Mouse (Mus musculus): Measurements from ENCODE around the gene Ephb3.
"Not testable (repeated sequence)": the region's sequence is repeated elsewhere in the genome, so short reads cannot be mapped to it uniquely, and the experiment has no call there.

Ephb3 gene

GRCm38 (mm10) chr16:21204367-21205092 is at the start of gene Ephb3:
Ephb3 (plus strand) TSS chr16:21204755.
- DNase-seq = peak; percentile 99

DNA sequence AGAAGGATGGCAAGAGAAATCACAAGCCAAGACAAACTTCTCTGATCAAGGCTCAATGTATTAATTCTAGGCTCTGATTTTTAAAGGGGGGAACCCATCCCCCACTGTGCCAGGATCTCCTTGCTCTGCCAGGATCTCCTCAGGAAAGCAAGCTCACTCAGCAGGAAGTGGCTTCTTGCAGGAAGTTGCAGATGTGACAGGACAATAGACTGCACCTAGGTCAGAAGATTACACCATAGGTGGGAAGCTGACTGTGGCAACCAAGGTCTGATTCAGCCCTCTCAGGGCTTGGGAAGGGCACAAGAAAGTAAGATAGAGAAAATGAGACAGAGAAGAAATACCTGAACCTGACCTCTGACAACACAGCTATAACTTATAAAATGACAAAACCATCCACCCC is 48.3 kb upstream of the Ephb3 start:
- DNase-seq = peak; percentile 2

- DNase-seq = not testable (repeated sequence)
These were observed 45.3 kb upstream of the Ephb3 start for GRCm38 (mm10) chr16:21159226-21159625.

DNA sequence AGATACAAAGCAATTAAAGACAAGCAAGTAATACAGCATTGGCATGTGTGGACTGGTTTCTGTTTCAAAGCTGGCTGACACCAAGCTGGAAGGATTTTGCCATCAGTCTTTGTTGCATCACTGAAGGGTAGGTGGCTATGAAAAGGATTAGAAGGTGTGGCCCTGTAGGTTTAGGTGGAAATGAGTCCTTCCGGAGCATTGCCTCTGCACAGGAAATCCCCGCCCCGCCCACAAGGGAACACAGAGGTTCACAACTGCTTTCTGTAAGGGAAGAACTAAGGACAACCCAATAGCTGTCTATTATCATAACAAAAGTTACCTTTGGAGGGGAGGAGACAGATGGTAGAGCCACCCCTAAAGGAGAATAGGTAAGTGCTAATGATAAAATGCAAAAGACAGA is 41.1 kb upstream of the Ephb3 start:
- DNase-seq = not testable (repeated sequence)

- not testable (repeated sequence) for DNase-seq
These were observed 39.0 kb upstream of the Ephb3 start for GRCm38 (mm10) chr16:21165343-21166220.

GRCm38 (mm10) chr16:21168730-21169129 is 35.8 kb upstream of the Ephb3 start:
- DNase-seq = no peak

DNA sequence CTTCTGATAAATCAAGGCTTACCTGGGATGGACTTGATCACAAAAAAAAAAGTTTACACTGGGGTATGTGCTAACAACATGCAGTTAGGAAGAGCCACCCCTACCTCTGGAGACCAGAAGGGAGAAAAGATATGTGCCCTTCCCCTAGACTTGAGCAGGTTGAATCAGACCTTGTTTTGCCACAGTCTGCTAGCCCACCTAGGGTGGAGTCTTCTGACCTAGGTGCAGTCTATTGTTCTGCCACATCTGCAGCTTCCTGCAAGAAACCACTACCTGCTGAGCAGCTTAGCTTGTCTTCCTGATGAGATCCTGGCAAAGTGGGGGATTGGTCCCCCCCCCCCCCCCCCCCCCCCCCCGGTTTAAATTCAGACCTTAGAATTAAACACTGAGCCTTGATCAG is 29.3 kb upstream of the Ephb3 start:
- DNase-seq = no peak

DNA sequence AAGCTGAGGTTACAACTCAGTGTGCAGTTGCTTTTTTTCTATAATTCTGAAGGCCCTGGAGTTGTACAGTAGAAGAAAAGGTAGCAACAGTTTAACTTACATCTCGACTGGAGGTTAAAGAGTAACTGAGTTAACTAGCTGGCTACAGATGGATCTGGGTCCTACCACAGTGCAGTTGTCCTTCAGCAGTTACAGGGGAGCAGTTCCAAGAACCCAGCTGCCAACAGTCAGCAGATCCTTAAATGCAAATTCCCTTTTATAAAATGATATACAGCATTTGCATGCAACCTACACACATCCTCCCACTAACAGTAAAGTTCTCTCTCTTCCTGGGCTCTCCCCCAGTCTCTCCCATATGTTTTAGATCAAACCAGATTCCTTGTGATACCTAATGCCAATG is 22.4 kb upstream of the Ephb3 start:
- DNase-seq = peak; percentile 45

GRCm38 (mm10) chr16:21184697-21185096 is 19.9 kb upstream of the Ephb3 start:
- DNase-seq = no peak

DNA sequence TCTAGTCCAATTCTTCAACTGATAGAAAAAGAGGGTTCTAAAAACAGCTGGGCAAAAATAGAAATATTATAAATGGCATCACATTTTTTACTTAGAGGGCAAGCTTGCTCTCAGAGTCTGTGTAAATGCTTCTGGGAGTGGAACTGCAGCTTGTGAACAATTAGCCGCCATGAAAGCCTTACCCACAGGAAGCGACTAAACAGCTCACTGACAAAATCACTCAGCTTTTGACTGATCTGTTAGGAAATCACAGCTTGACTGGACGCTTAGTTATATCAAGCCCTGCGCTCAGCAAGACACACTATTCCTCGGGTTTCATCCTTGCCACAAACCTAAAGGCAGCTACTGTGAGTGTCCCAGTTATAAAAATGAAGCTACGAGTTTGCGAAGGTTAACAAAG is 17.0 kb upstream of the Ephb3 start:
- no peak for DNase-seq

GRCm38 (mm10) chr16:21188345-21188744 is 16.2 kb upstream of the Ephb3 start:
- no peak for DNase-seq

DNA sequence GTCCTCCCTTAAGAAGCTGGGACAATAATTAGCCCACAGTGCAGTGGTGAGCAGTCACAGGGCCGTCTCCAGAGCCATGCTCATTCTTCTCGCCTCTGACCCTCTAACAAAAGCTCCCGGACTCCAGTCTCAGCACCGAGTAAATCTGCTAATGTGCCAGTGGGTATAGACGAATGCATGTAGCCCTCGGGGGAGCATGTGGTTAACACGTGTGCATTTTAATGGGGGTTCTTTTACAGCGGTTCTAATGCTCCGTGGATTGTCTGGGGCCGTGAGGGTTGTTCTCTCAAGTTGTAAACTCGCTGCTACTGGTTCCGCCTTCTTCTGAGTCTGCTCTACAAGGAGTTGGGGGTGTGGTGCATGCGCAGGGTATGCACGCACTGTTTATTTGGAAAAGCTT is 13.0 kb upstream of the Ephb3 start:
- DNase-seq = no peak

DNA sequence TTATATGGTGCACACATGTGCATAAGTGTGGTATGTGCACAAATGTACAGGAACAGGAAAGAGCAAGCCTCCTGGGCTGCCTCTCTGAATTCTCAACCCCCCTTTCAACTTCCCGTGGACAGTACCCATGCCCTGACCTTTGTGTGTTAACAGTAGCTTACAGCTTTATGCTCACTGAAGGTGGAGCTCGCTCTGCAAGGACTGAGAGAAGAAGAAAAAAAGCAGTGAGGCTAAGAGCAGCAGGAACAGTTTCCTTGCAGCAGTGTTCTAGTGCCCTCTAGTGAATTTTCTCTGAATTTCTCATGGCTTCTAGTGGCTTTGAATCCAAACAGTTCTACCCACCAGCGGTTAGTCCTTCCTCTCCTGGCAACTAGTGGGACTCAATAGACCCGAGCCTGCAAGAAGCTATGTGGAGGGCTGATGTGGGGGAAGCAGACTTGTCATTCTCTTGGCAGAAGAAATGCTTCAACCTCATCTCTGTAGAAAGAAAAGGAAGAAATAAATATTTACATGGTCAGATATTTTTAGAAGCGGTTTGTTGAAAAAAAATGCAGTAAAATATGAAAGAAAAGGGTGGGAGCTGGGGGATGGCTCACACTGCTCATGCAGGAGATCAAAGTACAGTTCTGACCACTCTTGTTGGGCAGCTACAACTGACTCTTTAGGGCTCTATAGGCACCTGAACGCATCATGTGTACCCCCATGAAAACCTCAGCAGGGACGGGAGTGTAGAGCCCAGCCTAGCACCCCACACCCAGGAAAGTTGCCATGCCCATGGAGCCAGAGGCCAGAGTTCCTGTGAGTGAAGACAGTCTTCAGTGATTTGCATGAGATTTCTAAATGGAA is 11.8 kb upstream of the Ephb3 start:
- peak; percentile 74 for DNase-seq

DNA sequence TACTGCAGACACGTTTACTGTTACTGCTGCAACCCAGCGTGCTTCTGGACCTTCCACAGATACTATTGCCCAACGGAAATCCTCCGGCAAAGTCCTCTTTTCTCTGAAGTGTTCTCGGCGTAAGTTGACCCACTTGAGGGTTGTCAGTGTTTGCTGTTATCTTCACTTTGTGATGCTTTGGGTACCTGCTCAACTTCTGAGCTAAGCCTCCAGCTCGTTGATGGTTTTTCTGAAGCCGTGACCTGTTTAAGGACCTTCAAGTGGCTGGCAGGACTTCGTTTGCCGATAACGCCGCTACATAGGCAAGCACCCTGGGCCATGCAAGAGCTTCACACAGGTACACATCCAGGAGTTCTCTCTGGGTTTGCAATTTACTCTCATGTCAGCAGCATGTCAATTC is 10.4 kb upstream of the Ephb3 start:
- no peak for DNase-seq

DNA sequence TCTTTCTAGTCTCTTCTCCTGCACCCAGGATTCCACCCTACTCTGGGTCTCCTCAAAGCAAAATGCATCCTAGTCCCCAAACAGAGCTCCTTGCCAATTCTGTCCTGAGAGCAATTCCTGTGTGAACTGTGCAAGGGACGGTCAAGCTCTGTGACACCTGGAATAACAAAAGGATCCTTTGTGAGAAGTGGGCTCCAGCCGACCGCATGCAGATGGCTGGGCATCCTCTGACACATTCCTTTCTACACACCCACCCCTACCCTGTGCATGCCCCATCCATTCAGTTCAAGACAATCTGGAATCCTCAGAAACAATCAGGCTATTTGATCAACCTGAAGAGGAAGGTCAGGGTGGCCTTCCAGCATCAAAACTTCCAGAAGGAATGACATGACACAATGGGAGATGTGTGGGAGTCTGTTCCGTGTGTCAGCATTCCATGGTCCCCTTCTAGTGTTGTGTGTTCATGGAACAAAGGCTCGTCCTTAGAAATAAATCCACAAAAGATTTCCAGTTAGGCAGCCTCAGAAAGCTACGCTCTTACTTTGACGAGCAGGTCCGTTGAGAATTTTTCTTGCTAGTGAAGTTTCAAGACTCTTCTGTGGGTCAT is 9.2 kb upstream of the Ephb3 start:
- no peak for DNase-seq

- DNase-seq = no peak
These were observed 8.0 kb upstream of the Ephb3 start for GRCm38 (mm10) chr16:21196576-21196975.

- no peak for DNase-seq
These were observed 7.0 kb upstream of the Ephb3 start for GRCm38 (mm10) chr16:21197542-21197941.

DNA sequence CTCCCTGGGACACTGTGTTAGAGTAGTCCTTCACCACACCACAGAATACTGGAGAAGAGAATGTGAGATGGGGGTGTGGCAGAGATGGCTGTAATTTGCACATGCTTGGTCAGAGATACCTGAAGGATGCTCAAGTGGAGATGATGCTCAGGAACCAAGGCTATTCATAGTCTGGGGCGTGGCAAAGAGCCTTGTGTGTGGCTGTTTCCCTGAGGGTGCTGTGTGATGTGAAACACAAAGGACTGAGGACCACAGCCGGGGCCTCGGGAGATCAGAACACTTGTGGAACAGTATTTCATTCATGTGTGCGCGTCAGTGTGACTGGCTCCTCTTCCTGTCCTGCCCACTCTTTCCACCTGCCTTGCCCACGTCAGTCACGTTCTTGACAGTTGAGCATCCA is 6.5 kb upstream of the Ephb3 start:
- no peak for DNase-seq

- DNase-seq = no peak
These were observed 6.0 kb upstream of the Ephb3 start for GRCm38 (mm10) chr16:21198529-21198928.

DNA sequence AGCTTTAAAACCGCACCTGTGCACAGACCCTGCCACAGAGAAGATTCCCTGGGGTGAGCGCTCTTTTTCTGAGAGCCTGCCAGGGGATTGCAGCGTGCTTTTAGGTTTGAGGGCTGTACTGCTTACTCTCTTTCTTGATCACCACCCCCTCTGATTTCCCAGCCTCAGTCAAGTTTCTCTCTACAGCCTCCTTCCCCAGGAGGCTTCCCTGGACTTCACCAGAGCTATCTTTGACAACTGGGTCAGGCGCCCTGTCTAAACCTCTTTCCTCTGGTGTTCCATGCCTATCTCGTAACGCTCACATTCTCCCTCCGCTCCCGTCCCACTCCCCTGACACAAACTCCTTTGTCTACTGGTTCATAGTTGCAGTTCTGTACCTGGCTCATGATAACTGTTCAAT is 5.1 kb upstream of the Ephb3 start:
- DNase-seq = no peak

DNA sequence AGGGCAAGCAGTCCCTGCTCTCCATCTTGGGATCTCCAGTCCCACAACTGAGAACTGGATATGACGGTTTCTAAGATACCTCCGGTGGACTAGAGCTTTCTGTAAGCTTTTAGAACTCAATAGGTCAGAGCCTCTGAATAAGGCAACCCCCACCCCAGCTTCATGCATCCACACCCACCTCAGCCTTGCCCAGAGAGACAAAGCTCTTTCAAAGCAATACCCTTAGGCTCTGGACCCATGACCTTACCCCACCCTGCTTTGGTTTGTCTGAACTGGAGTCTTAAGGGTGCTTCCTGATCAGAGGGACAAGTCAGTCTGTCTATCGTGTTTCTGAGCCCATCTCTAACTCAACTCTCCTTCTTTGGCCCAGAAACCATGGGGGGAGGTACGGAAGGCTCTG is 1.8 kb upstream of the Ephb3 start:
- DNase-seq = no peak

- DNase-seq = no peak
These were observed 735 bp downstream of the Ephb3 start for GRCm38 (mm10) chr16:21205093-21205886.

Data from kidney, postnatal 14 days (tissue).